Mouse (Mus musculus): ENCODE data around the gene AW011738. TPM values are rescaled to one million over a fixed set of nuclear protein-coding genes. Genes with fewer than 3 reads are reported as not detected.

The AW011738 gene
- polyA plus RNA-seq, 1 experiment = 6.8 TPM

GRCm38 (mm10) chr4:156202462-156202893 is 626 bp upstream of the AW011738 start:
- DNase-seq = no peak
- Histone ChIP-seq H3K4me1 (ENCODE audit: control insufficient read depth, insufficient read depth, low read length) (peaks cover 13% of the 10 kb centered on the region; the same call in 1 of the 2 replicates), H3K27me3 (ENCODE audit: control insufficient read depth, insufficient read depth, low read length) (no peaks in the 10 kb centered on the region), H3K27ac (ENCODE audit: insufficient read depth, low read length) (peak overlapping the region; percentile 12; the same call in 1 of the 2 replicates), H3K4me3 (replicated peaks; ENCODE audit: insufficient read depth, low read depth, low read length) (peak overlapping the region; percentile 84)
- TF ChIP-seq CTCF (IDR thresholded peaks at IDR 0.05; ENCODE audit: borderline replicate concordance, insufficient read depth, low read depth, low read length) (no peak), POLR2A (IDR thresholded peaks at IDR 0.05; ENCODE audit: borderline replicate concordance, insufficient read depth, low read length) (no peak)
- 27% methylated on average over 12 of the region's 12 CpGs for WGBS

- peak in 1 of 2 experiments; percentile 52 for DNase-seq
- H3K27me3 ChIP-seq (ENCODE audit: control insufficient read depth, insufficient read depth, low read length) = no peaks in the 10 kb centered on the region
- H3K4me3 ChIP-seq (replicated peaks; ENCODE audit: insufficient read depth, low read depth, low read length) = peak overlapping the region; percentile 84
- peak overlapping the region; percentile 68 for H3K27ac ChIP-seq (ENCODE audit: insufficient read depth, low read length)
- TF ChIP-seq CTCF (IDR thresholded peaks at IDR 0.05; ENCODE audit: borderline replicate concordance, insufficient read depth, low read depth, low read length) = no peak
- no peak for TF ChIP-seq POLR2A (IDR thresholded peaks at IDR 0.05; ENCODE audit: borderline replicate concordance, insufficient read depth, low read length)
- H3K4me1 ChIP-seq (ENCODE audit: control insufficient read depth, insufficient read depth, low read length) = peaks cover 13% of the 10 kb centered on the region; the same call in 1 of the 2 replicates
- WGBS = under 1% methylated on average over 49 of the region's 49 CpGs
These were observed 468 bp downstream of the AW011738 start for GRCm38 (mm10) chr4:156203413-156204131.

GRCm38 (mm10) chr4:156208872-156209271 is 5.8 kb downstream of the AW011738 start:
- H3K27ac ChIP-seq (ENCODE audit: insufficient read depth, low read length) = no peak overlapping the region
- WGBS = 93% methylated on average over 4 of the region's 4 CpGs
- TF ChIP-seq CTCF (IDR thresholded peaks at IDR 0.05; ENCODE audit: borderline replicate concordance, insufficient read depth, low read depth, low read length) = no peak
- no peak for TF ChIP-seq POLR2A (IDR thresholded peaks at IDR 0.05; ENCODE audit: borderline replicate concordance, insufficient read depth, low read length)
- no peak overlapping the region for H3K4me3 ChIP-seq (replicated peaks; ENCODE audit: insufficient read depth, low read depth, low read length)
- H3K27me3 ChIP-seq (ENCODE audit: control insufficient read depth, insufficient read depth, low read length) = no peaks in the 10 kb centered on the region
- peaks cover 8% of the 10 kb centered on the region; the same call in 1 of the 2 replicates for H3K4me1 ChIP-seq (ENCODE audit: control insufficient read depth, insufficient read depth, low read length)
- DNase-seq = no peak

- TF ChIP-seq CTCF (IDR thresholded peaks at IDR 0.05; ENCODE audit: borderline replicate concordance, insufficient read depth, low read depth, low read length) = no peak
- TF ChIP-seq POLR2A (IDR thresholded peaks at IDR 0.05; ENCODE audit: borderline replicate concordance, insufficient read depth, low read length) = no peak
- WGBS = 83% methylated on average over 13 of the region's 13 CpGs
- no peak overlapping the region for H3K27ac ChIP-seq (ENCODE audit: insufficient read depth, low read length)
These were observed 7.0 kb downstream of the AW011738 start for GRCm38 (mm10) chr4:156209963-156210635.

GRCm38 (mm10) chr4:156213134-156213533 is 10.0 kb downstream of the AW011738 start:
- Histone ChIP-seq H3K27ac (ENCODE audit: insufficient read depth, low read length) (no peak overlapping the region), H3K4me3 (replicated peaks; ENCODE audit: insufficient read depth, low read depth, low read length) (no peak overlapping the region), H3K27me3 (ENCODE audit: control insufficient read depth, insufficient read depth, low read length) (no peaks in the 10 kb centered on the region), H3K4me1 (ENCODE audit: control insufficient read depth, insufficient read depth, low read length) (peaks cover 16% of the 10 kb centered on the region)
- 91% methylated on average over 13 of the region's 13 CpGs for WGBS
- TF ChIP-seq CTCF (IDR thresholded peaks at IDR 0.05; ENCODE audit: borderline replicate concordance, insufficient read depth, low read depth, low read length) (no peak), POLR2A (IDR thresholded peaks at IDR 0.05; ENCODE audit: borderline replicate concordance, insufficient read depth, low read length) (no peak)
- no peak for DNase-seq

More at GRCm38 (mm10) chr4:156209963-156210635, 7.0 kb downstream of the AW011738 start:
- Histone ChIP-seq H3K4me3 (replicated peaks; ENCODE audit: insufficient read depth, low read depth, low read length) (no peak overlapping the region), H3K27me3 (ENCODE audit: control insufficient read depth, insufficient read depth, low read length) (no peaks in the 10 kb centered on the region), H3K4me1 (ENCODE audit: control insufficient read depth, insufficient read depth, low read length) (peaks cover 4% of the 10 kb centered on the region; the same call in 1 of the 2 replicates)
- DNase-seq = no peak

- peak in 1 of 2 experiments; percentile 65 for DNase-seq
- H3K4me3 ChIP-seq (replicated peaks; ENCODE audit: insufficient read depth, low read depth, low read length) = no peak within 1 kb of the TSS
- no peaks in the 10 kb centered on the region for H3K27me3 ChIP-seq (ENCODE audit: control insufficient read depth, insufficient read depth, low read length)
- peaks cover 16% of the 10 kb centered on the region for H3K4me1 ChIP-seq (ENCODE audit: control insufficient read depth, insufficient read depth, low read length)
- WGBS = 16% methylated on average over 4 of the region's 4 CpGs
- TF ChIP-seq CTCF (IDR thresholded peaks at IDR 0.05; ENCODE audit: borderline replicate concordance, insufficient read depth, low read depth, low read length) (no peak), POLR2A (IDR thresholded peaks at IDR 0.05; ENCODE audit: borderline replicate concordance, insufficient read depth, low read length) (no peak)
- no peak within 1 kb of the TSS for H3K27ac ChIP-seq (ENCODE audit: insufficient read depth, low read length)
These were observed 12.5 kb downstream of the AW011738 start, which contains the start of gene Perm1 for GRCm38 (mm10) chr4:156215649-156216048. Gene Perm1 (plus strand): TSS chr4:156215868.

GRCm38 (mm10) chr4:156216196-156216595 is 13.1 kb downstream of the AW011738 start:
- WGBS = 76% methylated on average over 2 of the region's 2 CpGs
- Histone ChIP-seq H3K4me3 (replicated peaks; ENCODE audit: insufficient read depth, low read depth, low read length) (no peak overlapping the region), H3K4me1 (ENCODE audit: control insufficient read depth, insufficient read depth, low read length) (peaks cover 16% of the 10 kb centered on the region), H3K27me3 (ENCODE audit: control insufficient read depth, insufficient read depth, low read length) (no peaks in the 10 kb centered on the region), H3K27ac (ENCODE audit: insufficient read depth, low read length) (no peak overlapping the region)
- no peak for DNase-seq
- TF ChIP-seq POLR2A (IDR thresholded peaks at IDR 0.05; ENCODE audit: borderline replicate concordance, insufficient read depth, low read length) (no peak), CTCF (IDR thresholded peaks at IDR 0.05; ENCODE audit: borderline replicate concordance, insufficient read depth, low read depth, low read length) (no peak)

Data from cerebellum, adult 2 months (tissue).